Mouse (Mus musculus) heart, postnatal 36 days (tissue): ENCODE data around the gene Zfr2. TPM values are rescaled to one million over a fixed set of nuclear protein-coding genes. Genes with fewer than 3 reads are reported as not detected.

Source experiments
- DNase-seq, 2 experiments: peaks; one replicate each; pipeline ENCODE4 v3.0.0; 2021 to 2022
- intact Hi-C: fragments of 180-260 bp; cut with DNase I; formaldehyde crosslinking; loops from one replicate; pipeline ENCODE4 v1.15.1; 2025
- microRNA-seq, 2 experiments: library from miRNA; unstranded; fragments of <30 nt; microRNA quantifications; one replicate each; pipeline ENCODE4 v1.2.0; 2021; ENCODE audit warnings: borderline number of aligned reads in 2 of 2
- total RNA-seq, 2 experiments: library from RNA; stranded (reverse); gene quantifications; 2 replicates each; pipeline ENCODE4 v1.2.3; 2021

Gene Zfr2
- total RNA-seq, 2 experiments from 2014 or later, result 2.5 to 3.6 TPM

DNA sequence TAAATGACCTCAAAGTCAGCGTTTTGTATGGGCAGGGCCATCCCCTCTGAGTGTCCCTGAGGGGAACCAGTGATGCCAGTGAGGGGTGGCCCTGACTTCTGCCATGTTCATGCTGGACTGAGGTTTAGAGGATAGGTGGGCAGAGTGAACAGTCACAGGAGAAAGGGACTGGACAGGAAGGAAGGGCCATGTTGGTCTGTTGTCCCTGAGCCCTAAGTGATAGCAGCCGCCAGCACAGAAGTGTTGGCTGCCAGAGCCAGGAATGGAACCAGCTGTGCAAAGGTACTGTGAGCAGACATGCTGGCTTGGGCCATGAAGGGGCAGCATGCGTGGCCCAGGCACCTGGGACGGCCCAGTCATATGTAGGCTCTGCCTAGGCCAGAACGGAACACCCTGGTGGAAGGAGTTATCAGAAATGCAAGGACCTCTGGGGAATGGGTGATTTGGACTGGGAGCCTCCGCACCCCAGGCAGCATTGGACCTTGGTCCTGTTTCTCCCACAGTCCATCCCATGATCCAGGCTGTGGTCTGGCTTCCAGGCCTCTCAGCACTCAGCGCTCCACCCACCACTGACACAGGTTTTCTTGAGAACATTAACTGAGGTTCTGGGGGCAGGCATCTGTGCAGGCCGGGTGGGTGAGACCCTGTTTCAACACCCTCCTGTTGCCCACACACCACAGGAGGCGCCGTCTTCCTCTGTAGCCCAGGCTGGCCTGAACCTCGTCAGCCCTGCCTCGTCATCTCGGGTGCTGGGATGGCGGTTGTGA is 66.8 kb downstream of the Zfr2 start:
- intact Hi-C loops, result no loop called here
- DNase-seq, result no peak

DNA sequence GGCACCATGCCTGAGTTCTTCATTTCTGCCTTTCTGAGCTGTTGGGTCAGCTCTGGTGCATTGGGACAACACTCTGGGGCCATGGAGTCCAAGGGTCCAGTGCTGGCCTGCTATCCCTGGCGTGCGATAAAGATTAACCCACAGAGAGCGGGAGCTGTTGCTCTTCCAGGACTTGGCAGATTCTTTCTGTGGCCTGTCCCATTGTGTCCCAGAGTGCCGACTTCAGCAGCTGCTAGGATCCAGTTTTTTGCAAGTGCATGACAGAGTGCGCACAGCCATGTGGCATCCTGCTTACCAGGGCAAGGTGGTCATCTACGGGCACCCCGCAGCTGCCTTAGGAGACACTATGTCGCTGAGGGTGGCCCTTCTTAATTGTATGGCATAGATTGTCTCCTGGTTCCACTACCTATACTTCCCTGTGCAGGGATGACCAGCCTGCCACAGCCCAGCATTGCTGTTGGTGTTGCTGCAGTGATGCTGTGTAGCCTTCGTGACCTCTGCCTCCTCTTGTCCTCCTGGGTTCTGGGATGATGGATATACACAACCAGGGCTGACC is 67.5 kb downstream of the Zfr2 start:
- intact Hi-C loops, result no loop called here
- DNase-seq, result no peak

DNA sequence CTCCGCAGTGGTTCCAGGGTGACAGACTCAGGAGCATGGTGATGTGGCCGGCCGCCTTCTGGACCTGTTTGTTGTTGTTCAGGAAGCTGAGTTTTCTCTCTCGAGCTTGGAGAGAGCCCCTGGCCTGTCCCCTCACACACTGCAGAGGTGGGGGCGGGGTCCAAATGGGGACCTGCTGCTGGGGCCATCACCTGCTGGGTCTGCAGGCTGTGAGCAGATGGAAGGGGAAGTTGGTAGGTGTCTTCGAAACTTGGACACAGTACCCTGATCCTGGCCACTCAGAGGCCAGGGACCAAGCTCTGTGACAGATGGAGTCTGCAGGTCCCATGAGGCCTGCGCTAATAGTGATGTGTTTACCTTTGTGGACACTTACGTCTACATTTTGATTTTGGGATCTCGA is 68.4 kb downstream of the Zfr2 start:
- intact Hi-C loops, result no loop called here

More for the DNA sequence above, 68.4 kb downstream of the Zfr2 start:
- no peak for DNase-seq

Small RNA genes lying within 50 kb of the gene (microRNA-seq; reads per million reads assigned to microRNA genes)
- gene Mir3057, result 51.8 to 57.1 reads per million in 2 experiments

Other genes with a start within 250 kb of the Zfr2 start
- gene Gng7, start 218.2 kb upstream of the Zfr2 start, total RNA-seq, result under 1 TPM; 0.22 to 0.67 TPM
- not detected for gene Diras1, start 207.5 kb upstream of the Zfr2 start, total RNA-seq
- 10 to 100 TPM; 14.5 to 14.6 TPM for gene Slc39a3, start 195.7 kb upstream of the Zfr2 start, total RNA-seq
- 10 to 100 TPM; 96.1 to 99.9 TPM for gene Sgta, start 173.0 kb upstream of the Zfr2 start, total RNA-seq
- gene Thop1, start 163.1 kb upstream of the Zfr2 start, total RNA-seq, result 10 to 100 TPM; 11.9 to 13.1 TPM
- 1 to 10 TPM in 1 of 2 experiments, under 1 TPM in 1; 0.95 to 1.1 TPM for gene Creb3l3, start 134.3 kb upstream of the Zfr2 start, total RNA-seq
- 100 to 1,000 TPM; 113 to 125 TPM for gene Map2k2, start 127.2 kb upstream of the Zfr2 start, total RNA-seq
- 10 to 100 TPM; 37.9 to 39.5 TPM for gene Zbtb7a, start 97.9 kb upstream of the Zfr2 start, total RNA-seq
- 10 to 100 TPM; 14.0 to 17.1 TPM for gene Pias4, start 65.2 kb upstream of the Zfr2 start, total RNA-seq
- gene Eef2, start 56.5 kb upstream of the Zfr2 start, total RNA-seq, result 1,000 to 10,000 TPM; 1,005 to 1,085 TPM
- gene Dapk3, start 50.1 kb upstream of the Zfr2 start, total RNA-seq, result 10 to 100 TPM; 31.0 to 31.3 TPM
- gene 4930442H23Rik, start 49.3 kb upstream of the Zfr2 start, total RNA-seq, result not detected
- gene Nmrk2, start 31.1 kb upstream of the Zfr2 start, total RNA-seq, result 1 to 10 TPM; 7.8 to 7.9 TPM
- under 1 TPM in 1 of 2 experiments, not detected in 1; 0.11 TPM for gene Atcay, start 2.3 kb upstream of the Zfr2 start, total RNA-seq
- gene Matk, start 19.8 kb downstream of the Zfr2 start, total RNA-seq, result under 1 TPM; 0.39 to 0.41 TPM
- 10 to 100 TPM; 95.2 to 97.4 TPM for gene Mrpl54, start 33.8 kb downstream of the Zfr2 start, total RNA-seq
- 100 to 1,000 TPM; 102 to 108 TPM for gene Apba3, start 33.8 kb downstream of the Zfr2 start, total RNA-seq
- under 1 TPM in 1 of 2 experiments, not detected in 1; 0.19 TPM for gene Tjp3, start 58.4 kb downstream of the Zfr2 start, total RNA-seq
- 10 to 100 TPM; 31.5 to 33.3 TPM for gene Pip5k1c, start 59.8 kb downstream of the Zfr2 start, total RNA-seq
- 10 to 100 TPM; 13.2 to 17.4 TPM for gene Cactin, start 87.9 kb downstream of the Zfr2 start, total RNA-seq
- 1 to 10 TPM; 5.0 to 5.4 TPM for gene Tbxa2r, start 95.6 kb downstream of the Zfr2 start, total RNA-seq
- 1 to 10 TPM; 5.9 TPM for gene Gipc3, start 110.1 kb downstream of the Zfr2 start, total RNA-seq
- gene Hmg20b, start 117.3 kb downstream of the Zfr2 start, total RNA-seq, result 10 to 100 TPM; 60.4 to 67.1 TPM
- gene Mfsd12, start 124.3 kb downstream of the Zfr2 start, total RNA-seq, result 10 to 100 TPM; 11.7 to 12.5 TPM
- under 1 TPM; 0.31 to 0.81 TPM for gene 4930404N11Rik, start 132.7 kb downstream of the Zfr2 start, total RNA-seq
- gene Fzr1, start 145.4 kb downstream of the Zfr2 start, total RNA-seq, result 10 to 100 TPM; 27.8 to 29.4 TPM
- 10 to 100 TPM; 50.3 to 52.2 TPM for gene Dohh, start 151.3 kb downstream of the Zfr2 start, total RNA-seq
- gene Gm48551, start 151.3 kb downstream of the Zfr2 start, total RNA-seq, result 1 to 10 TPM; 1.1 to 2.0 TPM
- gene Gm48552, start 155.8 kb downstream of the Zfr2 start, total RNA-seq, result under 1 TPM in 1 of 2 experiments, not detected in 1; 0.62 TPM
- gene Smim24, start 159.9 kb downstream of the Zfr2 start, total RNA-seq, result 1 to 10 TPM; 2.2 to 2.4 TPM
- 100 to 1,000 TPM; 115 to 133 TPM for gene Nfic, start 222.5 kb downstream of the Zfr2 start, total RNA-seq
- under 1 TPM in 1 of 2 experiments, not detected in 1; 0.24 TPM for gene Celf5, start 249.6 kb downstream of the Zfr2 start, total RNA-seq